Mouse (Mus musculus) cerebellum, adult 9-11 months (tissue): ENCODE data around the gene Fat3.

Experiments
- DNase-seq: peaks from one replicate; pipeline ENCODE4 v3.0.0; 2022

Gene Fat3

DNA sequence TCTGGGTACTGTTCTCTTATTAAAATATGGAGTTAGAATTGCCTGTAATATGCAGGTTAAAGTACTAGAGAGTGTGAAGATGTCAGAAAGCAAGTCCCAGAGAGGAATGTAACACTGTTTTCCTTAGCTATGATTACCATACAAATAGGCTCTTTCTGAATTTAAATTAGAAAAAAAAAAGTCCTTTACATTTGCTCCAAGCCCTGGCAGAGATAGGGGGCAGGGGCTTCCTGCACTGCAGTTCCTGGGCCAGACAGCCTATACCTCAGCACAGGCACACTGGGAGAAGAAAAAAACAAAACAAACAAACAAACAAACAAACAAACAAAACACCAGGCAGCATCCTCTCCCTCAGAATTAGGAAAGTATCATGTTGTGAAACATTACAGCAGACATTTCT is 274.5 kb downstream of the Fat3 start:
- no peak for DNase-seq

GRCm38 (mm10) chr9:16221885-16222284 is 279.2 kb downstream of the Fat3 start:
- DNase-seq = peak; percentile 71

DNA sequence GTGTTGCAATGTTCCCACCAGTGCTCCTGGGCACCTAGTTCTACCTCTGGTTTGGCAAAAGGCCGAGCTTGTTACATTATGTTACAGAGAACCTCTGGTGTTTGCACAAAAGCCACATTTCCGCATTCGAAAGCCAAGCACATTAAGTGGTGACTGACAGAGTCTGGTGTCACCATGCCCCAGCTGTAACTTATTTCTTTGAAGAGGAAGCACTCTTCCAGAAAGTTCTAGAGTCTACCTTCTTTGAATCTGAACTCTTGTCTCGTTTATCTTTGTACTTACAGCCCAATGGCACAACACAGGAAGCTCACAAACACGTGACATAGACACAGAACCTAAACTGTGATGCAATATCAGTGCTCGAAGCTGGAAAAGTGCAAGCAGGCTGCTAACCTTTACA is 284.9 kb downstream of the Fat3 start:
- no peak for DNase-seq

GRCm38 (mm10) chr9:16214731-16215681 is 286.1 kb downstream of the Fat3 start:
- peak; percentile 20 for DNase-seq

- no peak for DNase-seq
Observed at GRCm38 (mm10) chr9:16213324-16213723, 287.8 kb downstream of the Fat3 start.

GRCm38 (mm10) chr9:16212628-16213027 is 288.5 kb downstream of the Fat3 start:
- no peak for DNase-seq

- no peak for DNase-seq
Observed at GRCm38 (mm10) chr9:16212163-16212562, 288.9 kb downstream of the Fat3 start.

- no peak for DNase-seq
Observed at GRCm38 (mm10) chr9:16211468-16211867, 289.6 kb downstream of the Fat3 start.

GRCm38 (mm10) chr9:16202296-16202695 is 298.8 kb downstream of the Fat3 start:
- no peak for DNase-seq

DNA sequence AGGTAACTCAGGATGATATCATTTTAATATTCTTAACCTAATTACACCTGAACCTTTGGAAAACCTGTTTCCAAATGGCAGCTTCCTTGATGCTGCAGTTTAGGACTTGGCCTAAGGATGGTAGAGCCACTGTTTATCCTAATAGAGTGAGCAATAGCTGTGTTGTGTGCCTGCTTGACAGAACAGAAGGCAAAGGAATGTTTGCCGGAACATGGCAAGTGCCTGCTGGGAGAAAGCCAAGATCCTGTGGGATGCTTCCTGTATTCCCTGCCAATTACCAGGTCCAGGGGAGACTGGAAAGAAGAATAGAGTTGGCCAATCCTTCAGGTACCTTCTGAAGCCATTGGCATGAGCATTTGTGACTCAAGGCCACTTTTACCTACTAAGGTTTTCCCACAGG is 300.1 kb downstream of the Fat3 start:
- peak; percentile 88 for DNase-seq

- no peak for DNase-seq
Observed at GRCm38 (mm10) chr9:16186461-16186860, 314.6 kb downstream of the Fat3 start.

DNA sequence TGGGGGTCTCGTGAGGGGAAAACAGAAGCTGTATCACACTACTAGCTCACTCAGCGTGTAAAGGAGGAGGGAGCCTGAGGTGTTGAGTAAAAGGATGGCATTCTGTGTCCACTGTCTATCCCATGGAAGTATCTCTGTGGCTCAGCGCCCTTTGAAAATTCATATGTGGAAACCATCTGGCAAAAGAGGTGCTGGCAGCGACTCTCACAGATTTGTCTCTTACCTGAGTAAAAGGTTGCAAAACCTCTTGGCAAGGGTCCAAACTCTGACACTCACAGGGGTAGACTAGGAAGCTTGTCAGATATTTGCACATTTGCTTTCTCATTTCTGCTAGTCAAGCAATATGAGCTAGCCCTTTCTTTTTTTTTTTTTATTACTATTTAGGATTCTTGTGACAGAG is 331.8 kb downstream of the Fat3 start:
- DNase-seq = peak; percentile 66

GRCm38 (mm10) chr9:16168051-16168450 is 333.0 kb downstream of the Fat3 start:
- DNase-seq = no peak

GRCm38 (mm10) chr9:16159366-16159765 is 341.7 kb downstream of the Fat3 start:
- DNase-seq = no peak

DNA sequence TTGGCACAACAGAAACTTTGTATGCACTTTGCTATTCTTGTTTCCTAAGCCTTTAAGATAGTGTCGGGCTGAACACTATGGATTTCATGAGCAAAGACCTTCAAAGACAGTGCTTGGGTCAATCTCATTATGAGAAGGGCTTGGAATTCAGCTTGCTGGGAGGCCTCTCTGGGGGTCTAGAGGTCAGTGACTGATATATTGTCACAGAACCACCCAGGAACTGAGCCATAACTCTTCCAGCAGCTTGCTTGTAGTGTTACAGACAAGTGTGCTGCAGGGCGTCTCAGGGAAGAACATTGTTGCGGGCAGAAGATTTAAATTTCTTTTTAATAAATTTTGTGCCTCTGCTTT is 347.5 kb downstream of the Fat3 start:
- no peak for DNase-seq

GRCm38 (mm10) chr9:16152756-16153579 is 348.1 kb downstream of the Fat3 start:
- no peak for DNase-seq

DNA sequence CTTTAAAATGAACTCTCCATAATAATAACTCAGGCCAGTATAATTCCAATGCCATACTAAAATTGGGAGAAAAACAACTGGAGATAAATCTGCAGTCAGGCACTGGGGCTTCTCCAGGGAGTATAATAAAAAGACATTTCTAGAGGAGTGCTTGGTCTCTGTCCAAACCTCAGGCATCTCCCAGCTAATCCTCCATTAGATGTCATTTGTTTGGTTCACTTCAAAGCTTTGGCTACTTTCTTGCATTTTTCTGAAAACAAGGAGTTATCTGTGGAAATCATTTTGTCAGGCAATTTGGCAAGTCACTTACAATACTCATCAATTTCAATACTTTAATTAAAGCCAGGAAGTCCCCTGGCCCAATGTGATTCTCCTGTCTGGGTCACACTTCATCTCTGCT is 351.0 kb downstream of the Fat3 start:
- no peak for DNase-seq

DNA sequence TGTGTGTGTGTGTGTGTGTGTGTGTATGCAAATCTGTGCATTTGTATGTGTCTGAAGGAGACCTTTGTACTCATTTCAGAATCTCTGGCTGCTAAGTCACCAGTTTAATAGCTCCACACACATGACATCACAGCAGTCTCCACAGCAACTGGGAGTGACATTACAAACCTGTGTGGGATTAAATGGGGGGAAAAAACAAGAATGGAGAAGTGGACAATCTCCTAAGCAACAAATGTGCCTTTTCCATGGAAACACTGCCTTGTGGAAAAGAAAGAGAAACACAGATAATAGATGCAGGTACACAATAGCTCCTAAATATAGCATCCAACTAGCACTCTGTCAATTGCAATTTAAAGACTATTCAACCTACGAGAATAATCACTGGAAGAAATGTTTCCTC is 353.4 kb downstream of the Fat3 start:
- DNase-seq = no peak

DNA sequence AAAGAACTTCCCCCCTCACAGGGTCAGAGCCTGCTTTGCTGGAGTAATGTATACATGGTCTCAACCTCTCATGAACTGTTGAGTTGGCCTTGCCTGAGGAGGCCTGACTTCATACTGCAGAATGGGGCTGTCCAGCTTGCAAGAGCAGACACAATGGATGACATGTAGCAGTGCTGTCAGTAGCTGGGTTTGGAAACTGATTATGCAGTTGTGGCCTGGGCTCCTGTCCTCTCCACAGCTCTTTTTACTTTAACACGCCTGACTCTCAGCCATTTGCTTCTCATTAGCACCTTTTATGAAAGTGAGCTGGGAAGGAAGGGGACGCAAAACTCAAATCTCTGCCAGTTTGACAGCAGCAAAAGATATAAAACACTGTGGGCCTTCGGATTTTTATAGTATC is 356.4 kb downstream of the Fat3 start:
- no peak for DNase-seq

GRCm38 (mm10) chr9:16139300-16139699 is 361.8 kb downstream of the Fat3 start:
- DNase-seq = no peak

- no peak for DNase-seq
Observed at GRCm38 (mm10) chr9:16133098-16133497, 368.0 kb downstream of the Fat3 start.

DNA sequence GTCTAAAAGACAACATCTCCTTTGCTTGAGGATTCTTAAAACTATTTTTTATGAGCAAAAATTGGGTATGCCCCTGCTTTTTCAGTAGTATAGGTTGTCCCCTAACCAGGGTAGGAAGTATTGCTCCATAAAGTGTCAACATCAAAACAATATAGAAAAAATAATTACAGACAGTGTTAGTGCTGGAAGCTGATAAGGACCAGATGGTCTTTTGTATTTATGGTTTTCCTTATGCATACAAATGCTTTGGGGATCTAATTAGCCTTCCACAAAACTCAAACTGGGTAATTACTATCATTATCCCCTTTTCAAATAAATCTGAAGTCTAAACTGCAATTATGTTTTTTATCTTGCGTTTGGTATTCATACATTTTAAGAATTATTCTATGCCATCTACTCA is 368.5 kb downstream of the Fat3 start:
- no peak for DNase-seq

DNA sequence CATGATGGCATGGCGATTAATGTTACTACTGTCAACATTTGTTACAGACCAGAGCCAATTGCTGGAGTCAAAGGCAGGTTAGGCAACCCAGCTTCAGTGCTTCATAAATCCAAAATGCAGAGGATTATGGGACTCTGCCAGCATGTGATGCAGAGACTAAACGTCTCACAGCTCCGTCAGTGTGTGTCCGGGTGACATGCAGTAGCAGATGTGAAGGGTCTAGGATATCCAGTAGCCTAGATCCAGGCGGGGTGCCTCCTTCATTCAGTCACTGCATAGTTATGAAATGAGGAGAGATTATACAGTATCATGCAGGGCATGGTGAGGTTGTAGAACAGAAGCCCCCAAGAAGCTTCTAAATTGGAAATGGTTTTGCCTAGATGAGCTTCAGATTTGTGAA is 379.3 kb downstream of the Fat3 start:
- no peak for DNase-seq
